Mouse (Mus musculus): ENCODE data around the gene Slc6a8.

DNA sequence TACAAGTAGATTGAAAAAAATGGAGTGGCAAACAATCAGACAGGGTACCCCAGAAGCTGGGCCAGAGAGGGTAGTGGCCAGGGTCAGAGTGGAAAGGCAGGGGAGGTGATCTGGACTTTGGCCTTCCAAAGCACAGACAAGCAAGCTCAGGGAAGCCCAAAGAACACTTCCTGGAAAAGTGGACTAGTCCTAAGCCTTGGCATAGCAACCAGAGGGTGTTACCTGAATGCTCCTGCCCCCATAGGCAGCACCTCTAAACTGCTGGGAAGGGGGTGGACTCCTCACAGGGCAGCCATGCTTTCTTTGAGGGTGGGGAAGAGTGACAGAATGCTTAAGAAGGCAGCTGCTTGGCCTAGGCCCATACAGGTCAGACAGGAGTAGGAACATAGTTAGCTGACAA lies 12.0 kb downstream of the Slc6a8 start:
- TF ChIP-seq CTCF (IDR thresholded peaks at IDR 0.05; ENCODE audit: low read depth), result no peak
- no peak for TF ChIP-seq EP300 (IDR thresholded peaks at IDR 0.05; ENCODE audit: low read depth)
